Mouse (Mus musculus): ENCODE measurements around the gene Olfr560.

Gene Olfr560

DNA sequence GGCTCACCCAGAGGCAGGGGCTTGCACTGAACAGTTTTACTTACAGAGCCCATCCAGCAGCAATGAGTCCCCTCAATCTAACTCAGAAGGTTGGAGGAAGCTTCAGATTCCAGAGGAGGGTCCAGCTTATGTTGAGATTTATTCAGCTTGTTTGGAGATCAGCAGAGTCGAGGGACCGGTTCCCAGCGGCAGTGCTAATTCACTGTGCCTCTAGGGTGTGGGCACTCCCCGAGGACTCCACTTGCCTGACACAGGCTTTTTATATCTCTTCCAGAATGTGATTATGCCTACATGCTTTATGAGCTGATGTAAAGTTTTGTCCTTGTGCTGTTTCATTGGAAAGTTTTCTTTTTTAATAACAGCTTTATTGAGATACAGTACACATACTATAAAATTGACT lies at the start of gene Olfr560, which contains the start of gene Olfr78:
Gene Olfr560 (minus strand): TSS at position 101 of the 400 bp plus-strand sequence.
Gene Olfr78 (minus strand): TSS at position 206 of the 400 bp plus-strand sequence.
- no peak for DNase-seq (ENCODE audit: low spot score)

DNA sequence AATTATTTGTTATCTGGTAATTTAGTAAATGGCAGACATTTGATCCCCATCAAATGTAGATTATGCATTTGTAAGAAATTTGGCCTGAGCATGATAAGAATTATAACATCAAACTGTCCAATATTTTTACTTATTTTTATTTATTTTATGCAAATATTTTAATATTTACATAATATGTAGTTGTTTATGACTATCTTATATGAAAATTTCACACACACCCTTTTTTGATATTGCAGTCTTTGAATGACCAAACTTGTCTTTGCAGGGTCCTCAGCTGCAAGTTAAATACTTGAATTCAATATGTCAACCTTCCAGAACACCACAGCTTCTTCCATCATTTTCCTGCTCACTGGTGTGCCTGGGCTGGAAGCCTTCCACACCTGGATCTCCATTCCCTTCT lies 44.0 kb upstream of the Olfr560 start, which contains the start of gene Olfr564:
Gene Olfr564 (plus strand): TSS at position 301 of the 400 bp plus-strand sequence.
- DNase-seq (ENCODE audit: low spot score), result no peak

DNA sequence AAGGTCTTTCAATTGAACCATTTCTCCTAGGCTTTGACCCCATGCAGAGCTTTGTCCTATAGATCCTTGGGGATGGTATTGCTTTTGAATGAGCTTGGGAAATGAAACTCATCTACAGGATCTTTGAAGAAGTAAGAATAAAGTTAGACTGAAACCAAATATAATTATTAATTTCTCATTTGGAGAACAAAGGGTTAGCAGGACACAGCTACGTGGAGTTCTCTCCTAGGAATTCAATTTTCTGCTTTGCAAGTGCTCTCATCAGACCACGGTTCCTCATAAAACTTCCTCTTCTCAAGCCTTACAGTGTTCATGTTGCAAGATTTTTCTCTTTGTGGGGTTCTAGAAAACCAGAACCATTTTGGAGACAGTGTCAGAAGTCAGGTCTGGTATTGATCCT lies 11.8 kb upstream of the Olfr560 start, which contains the start of gene Olfr561:
Gene Olfr561 (plus strand): TSS at position 301 of the 400 bp plus-strand sequence.
- no peak for DNase-seq (ENCODE audit: low spot score)

DNA sequence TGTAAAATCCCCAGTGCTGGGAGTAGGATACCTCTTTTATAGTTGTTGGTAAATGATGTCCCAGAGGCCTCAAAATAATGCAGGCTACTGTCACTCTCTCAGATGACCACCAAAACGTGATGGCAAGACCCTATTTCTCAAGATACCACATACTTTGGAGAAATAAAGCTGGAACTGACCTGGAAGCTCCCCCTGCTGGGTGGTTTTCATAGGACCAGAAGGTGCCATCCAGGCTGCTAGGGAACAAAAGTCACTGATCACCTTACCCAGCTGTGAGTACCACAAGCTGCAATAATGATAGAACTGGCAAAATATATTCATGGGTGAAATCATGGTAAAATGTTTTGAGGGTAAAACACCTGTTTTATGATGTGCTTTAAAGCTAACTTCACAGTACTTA lies 7.1 kb downstream of the Olfr560 start:
- peak; percentile 11 for DNase-seq (ENCODE audit: low spot score)

DNA sequence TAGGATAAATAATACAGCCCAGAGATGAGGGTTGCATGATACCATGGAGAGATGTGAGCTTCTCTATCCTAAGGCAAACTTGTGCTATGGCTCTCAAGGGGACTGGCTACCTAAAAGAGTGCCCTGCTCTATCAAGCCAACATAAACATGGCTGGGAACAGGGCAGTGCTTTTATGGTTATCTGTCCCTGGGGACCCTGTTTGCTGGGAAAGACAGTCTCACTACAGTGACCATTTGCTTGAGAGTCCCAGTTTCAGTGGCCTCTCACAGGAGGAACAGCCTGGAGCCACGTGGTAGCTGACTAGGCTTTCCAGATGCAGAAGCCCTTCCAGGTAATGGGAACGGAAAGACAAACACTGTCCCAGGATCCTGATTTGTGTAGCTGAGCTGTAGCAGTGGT lies 21.5 kb downstream of the Olfr560 start:
- DNase-seq (ENCODE audit: low spot score), result no peak

DNA sequence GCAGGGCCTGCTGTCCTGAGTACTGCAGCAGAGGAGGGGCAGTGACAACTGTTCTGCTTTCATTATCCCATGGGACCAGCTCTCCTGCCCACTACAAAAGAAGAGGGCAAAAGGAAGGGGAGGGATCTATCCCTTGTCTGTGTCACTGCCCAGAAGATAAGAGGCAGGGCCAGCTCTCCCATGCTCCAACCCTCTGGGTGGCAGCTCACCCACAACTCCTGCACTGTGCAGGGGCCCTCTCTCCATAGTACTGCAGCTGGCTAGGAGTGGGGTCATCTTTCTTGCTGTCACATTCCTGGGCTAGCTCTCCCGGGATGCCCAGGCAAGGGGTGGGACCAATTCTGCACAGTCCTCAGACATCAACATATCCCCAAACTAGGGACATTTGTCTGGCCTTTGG lies 25.4 kb downstream of the Olfr560 start:
- DNase-seq (ENCODE audit: low spot score), result no peak

DNA sequence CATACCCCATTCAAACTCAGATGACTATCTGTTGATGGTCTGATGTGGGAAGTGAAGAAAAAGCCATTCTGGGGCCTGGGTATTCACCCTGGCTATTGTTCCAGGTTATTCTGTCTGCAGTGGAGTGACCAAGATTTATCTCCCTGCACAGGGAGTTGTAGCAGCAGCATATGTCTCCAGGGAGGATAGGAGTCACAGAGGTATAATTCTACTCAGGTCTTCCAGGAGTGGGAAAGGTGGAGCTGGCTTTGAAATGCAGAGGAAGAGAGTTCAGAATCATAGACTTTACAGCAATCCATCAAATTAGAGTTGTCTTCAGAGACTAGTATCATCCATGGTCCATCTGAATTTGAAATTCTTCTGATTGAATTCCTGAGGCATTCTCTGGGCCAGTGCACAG lies 31.8 kb downstream of the Olfr560 start, which contains the start of gene Olfr559:
Gene Olfr559 (minus strand): TSS at position 101 of the 400 bp plus-strand sequence.
- DNase-seq (ENCODE audit: low spot score), result no peak

DNA sequence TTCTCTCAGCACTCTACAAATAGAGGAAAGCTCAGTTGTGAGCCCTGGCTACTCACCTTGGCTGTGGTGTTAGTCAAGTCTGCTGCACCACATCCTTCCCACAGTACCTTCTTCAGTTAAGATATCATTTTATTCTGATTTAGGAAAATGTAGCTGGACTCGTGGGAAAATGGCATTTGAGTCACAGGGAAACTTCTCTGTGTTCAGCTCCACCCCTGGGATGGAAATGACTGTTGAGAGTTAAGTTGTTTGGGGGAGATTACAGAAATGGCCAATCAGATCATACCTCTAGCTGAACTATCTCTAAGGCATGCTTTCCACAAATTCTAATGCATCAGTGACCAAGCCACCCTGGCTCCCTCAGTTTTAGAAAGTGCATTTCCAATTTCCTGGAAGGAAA lies 40.2 kb downstream of the Olfr560 start, which contains the start of gene Olfr33:
Gene Olfr33 (minus strand): TSS at position 101 of the 400 bp plus-strand sequence.
- no peak for DNase-seq (ENCODE audit: low spot score)

DNA sequence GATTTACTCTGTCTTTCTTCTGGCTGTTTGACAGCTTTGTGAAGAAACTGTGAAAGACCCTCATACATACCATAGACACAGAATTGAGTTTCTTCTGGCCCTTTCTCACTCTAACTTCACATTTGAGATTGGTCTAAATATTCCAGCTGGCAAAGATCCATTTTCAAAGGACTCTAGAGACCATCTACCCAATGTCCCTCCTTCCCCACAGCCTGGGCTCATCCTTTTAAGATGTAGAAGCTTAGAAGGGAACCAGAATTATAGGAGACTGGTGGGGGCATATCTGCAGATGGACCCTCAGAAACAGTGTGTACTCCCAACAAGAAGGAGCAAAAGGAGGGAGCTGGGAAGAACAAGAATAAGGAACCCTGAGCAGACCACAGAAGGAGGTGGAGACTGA lies 57.3 kb downstream of the Olfr560 start, which contains the start of gene Olfr558:
Gene Olfr558 (plus strand): TSS at position 301 of the 400 bp plus-strand sequence.
- no peak for DNase-seq (ENCODE audit: low spot score)

All from urinary bladder, postnatal 25 days (tissue).